Mouse (Mus musculus) spleen, adult 12 weeks (tissue): ENCODE results near the gene Nln.

Experiments
- DNase-seq: peaks from one replicate; pipeline ENCODE4 v3.0.0; 2022; ENCODE audit warnings: low spot score

Gene Nln

GRCm38 (mm10) chr13:104041481-104041880, 67.9 kb downstream of the Nln start:
- DNase-seq, result no peak

DNA sequence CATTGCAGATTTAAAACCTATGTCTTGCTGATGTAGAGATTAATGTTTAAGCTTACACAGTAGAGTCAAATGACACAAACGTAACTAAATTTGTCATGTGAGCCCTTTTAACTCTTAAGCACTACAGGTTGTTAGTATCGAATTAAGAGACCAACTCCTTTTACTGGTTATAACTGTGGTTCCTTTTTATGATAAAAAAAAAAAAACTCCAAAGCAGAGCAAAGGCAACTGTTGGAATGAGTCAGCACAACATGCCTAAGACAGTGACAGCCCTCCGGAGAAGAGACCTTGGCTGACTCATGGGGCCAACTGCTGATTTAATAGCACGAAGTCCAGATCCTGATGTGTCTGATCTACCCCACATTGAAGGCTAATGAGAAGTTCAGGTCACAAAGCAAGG, 68.5 kb downstream of the Nln start:
- DNase-seq, result no peak

- DNase-seq, result no peak
Observed at GRCm38 (mm10) chr13:104039861-104040260, 69.6 kb downstream of the Nln start.

GRCm38 (mm10) chr13:104038891-104039290, 70.5 kb downstream of the Nln start:
- DNase-seq, result no peak

DNA sequence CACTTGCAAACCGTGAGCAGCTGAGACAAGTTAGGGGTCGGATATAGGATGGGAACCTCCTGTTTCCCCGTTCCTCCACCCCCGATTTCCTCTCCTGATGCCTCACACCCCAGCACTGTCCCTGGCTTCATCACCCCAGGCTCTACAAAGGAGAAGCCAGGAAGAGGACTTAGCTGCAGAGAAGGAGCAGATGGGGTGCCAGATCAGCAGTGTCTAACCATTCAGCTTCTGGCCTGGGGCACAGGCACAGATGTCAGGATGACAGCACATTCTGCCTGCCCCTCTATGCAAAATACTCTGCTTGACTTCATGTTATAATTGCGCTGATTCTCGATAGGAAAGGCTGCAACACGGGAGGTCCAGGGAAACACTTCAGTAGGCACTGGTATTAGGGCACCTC, 71.1 kb downstream of the Nln start:
- no peak for DNase-seq

DNA sequence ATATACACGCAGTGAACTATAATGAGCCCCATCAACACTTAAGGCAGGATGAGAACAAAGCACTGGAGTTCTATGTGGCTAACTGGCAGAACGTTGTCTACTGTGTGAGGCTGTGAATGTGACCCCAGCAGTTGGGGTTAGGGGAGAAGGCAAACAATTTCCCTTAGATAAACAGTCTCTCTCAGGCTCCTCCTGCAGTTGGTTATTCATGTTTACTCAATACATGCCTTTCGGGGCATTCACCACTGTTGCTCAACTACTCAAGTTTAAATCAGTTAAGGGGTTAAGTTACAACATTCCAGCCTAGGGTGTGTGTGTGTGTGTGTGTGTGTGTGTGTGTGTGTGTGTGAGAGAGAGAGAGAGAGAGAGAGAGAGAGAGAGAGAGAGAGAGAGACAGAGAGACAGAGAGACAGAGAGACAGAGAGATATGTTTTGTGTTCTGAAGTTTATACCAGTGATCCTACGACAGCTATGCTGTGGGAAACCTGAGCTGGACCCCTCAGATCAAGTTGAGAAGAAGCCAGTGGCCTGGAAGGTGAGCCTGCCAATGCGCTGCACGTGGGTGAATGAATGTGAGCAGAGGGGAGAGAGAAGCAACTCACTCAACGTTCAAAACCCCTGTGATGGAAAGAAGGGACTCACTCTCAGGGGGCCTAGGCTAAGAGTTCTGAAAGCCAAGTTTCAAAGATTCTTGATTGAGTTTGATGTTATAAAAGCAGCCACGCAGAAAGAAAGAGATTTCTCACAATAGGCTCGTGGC, 71.7 kb downstream of the Nln start:
- DNase-seq, result no peak

- no peak for DNase-seq
Observed at GRCm38 (mm10) chr13:104036494-104037290, 72.7 kb downstream of the Nln start.

GRCm38 (mm10) chr13:104035651-104036050, 73.8 kb downstream of the Nln start:
- DNase-seq, result no peak

GRCm38 (mm10) chr13:104034854-104035253, 74.6 kb downstream of the Nln start:
- DNase-seq, result no peak

DNA sequence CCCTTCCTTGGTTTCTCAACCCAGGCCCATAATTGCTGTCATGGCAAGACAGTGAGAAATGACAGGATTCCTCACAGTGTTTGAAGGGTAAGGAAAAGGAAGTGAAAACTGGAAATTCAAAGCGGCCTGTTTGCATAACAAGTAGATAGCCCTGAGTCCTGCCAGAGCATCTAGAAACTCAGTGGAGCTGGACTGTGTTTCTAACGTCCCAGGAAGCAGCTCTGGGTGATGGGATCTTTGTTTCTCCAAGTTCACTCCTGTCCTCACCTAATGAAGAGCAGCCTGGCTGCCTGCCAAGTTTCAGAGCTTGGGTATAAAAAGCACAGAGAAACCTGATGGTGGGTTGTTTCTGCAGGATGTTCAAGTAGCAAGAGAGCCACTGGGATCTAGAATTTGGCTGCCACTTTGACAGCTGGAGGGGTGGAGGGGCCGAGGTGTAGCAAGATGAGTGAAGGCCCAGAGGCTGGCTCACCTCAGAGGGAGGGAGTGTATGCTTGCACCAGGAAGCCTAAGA, 76.7 kb downstream of the Nln start:
- no peak for DNase-seq

DNA sequence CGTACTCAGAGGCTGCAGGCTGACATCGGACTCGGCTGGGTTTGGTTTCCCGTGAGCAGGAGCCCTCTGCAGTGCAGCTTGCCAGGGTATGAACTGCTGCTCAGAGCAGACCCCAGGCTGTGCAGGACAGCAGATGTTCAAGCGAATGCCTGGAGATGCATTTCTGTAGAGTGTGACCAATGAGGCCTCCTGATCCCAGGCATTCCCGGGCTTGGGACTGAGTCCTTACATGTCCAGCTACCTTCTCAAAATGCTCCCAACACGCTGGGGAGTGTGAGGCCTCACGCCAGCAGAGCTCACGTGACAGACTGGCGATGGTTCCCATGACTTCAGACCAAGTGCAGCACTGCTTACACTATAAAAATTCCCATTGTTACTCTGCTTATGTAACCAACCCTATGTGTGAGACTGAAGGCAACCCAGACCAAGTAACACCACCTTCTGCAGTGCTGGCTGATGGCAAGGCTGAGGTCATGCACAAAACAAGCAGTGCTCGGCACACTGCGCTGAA, 77.5 kb downstream of the Nln start:
- DNase-seq, result no peak

GRCm38 (mm10) chr13:104030956-104031355, 78.5 kb downstream of the Nln start:
- no peak for DNase-seq

DNA sequence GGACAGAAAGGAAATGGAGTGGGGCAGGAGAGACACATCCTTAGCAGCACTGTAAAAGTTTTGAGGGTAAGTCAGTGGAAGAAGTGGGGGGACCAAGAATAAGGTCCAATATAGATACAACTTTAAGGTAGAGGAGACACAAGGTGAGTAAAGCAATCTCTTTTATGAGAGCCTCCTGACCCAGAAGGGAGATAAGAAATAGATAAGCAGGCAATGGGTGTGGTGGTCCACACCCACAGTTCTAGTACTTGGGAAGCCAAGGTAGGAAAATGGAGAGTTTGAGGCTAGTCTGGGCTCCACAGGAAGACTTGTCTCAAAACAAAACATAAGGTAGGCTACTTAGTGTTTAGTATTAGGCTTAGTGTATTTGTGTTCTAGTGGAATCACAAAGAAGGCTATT, 79.9 kb downstream of the Nln start:
- DNase-seq, result no peak

DNA sequence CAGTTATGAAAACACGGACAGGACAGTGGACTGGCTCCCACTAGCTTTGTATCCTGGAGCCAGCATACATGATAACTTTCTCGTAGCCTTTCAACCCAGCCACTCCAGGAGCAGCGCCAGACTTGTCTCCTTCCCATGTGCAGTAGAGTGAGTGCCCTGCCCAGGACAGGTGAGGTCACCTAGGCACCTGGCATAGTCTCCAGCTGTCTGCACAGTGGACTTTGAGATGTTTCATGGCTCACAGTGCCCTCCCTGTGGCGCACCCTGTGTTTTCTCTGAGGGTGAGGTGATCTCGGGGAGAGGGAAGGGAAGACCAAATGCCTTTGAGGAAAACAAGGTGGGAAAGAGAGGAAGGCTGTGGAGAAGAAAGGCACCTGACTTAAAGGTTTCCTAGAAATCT, 80.3 kb downstream of the Nln start:
- DNase-seq, result no peak

GRCm38 (mm10) chr13:104026525-104026924, 82.9 kb downstream of the Nln start:
- DNase-seq, result no peak

DNA sequence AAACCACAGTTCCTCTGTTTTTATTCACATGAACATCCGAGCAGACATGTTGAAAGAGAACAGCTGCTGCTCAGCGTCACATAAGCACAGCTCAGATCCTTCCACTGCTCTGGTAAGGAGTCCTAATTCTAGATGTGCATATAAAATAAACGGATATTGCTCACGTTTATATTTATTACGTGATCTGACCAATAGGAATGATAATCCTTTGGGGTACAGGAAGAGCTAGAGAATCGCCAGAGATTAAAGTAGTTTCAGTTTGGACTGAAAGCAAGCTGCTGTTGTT, 83.8 kb downstream of the Nln start:
- DNase-seq, result no peak

- no peak for DNase-seq
Observed at GRCm38 (mm10) chr13:104024856-104025709, 84.3 kb downstream of the Nln start.

DNA sequence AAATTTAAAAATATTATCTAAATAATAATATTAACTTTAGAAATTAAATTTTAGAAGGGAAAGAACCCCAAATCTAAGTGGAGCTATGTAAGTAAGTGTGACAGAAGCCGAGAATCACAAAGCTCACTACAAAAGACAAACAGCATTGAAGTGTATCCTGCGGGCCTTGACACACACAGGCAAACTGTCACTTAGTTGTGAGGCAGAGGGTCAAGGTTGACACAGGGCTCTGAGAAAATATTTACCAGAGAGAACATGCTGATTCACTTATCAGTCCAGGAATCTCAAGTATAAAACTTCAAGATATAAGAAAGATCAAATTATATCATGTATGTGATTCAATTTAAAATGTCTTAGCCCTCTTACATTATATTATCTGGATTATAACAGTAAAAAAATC, 85.1 kb downstream of the Nln start:
- DNase-seq, result no peak

DNA sequence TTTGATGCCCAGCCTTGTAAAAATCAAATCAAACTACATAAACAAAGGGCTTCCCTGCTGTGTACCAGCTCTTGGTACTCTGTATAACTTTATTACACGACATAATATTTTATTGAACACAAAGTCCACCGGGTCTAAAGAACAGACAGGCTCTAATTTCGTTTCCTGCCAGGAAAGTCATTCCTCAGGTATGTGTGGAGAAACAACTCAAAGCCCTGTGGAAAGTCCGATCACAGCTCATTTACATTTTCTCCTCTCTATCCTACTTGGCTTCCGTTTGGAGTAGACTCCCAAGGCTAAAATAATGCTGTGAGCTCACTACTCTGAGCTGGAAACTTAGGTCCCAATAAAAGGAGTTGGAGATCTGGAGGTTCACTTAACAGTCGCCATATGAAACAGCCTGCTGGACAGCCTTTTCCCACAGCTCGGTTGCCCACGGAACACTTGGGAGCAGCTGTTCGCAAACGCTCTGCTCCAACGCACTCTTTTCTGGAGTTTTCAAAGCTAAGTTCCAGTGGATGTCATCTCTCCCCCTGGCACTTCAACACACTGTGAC, 86.0 kb downstream of the Nln start:
- DNase-seq, result no peak

GRCm38 (mm10) chr13:104018466-104019076, 90.8 kb downstream of the Nln start:
- no peak for DNase-seq

- DNase-seq, result no peak
Observed at GRCm38 (mm10) chr13:104015246-104016105, 93.9 kb downstream of the Nln start.
